Mouse (Mus musculus): Measurements from ENCODE around the gene Kiss1r.

Gene Kiss1r

GRCm38 (mm10) chr10:79969124-79969568, 52.4 kb downstream of the Kiss1r start:
- peak; percentile 67 for DNase-seq (ENCODE audit: low read depth, low spot score)

GRCm38 (mm10) chr10:79970415-79971182, 53.8 kb downstream of the Kiss1r start, which contains the start of gene Grin3b:
Gene Grin3b, plus strand, starts transcription at chr10:79970715.
- no peak for DNase-seq (ENCODE audit: low read depth, low spot score)

- no peak for DNase-seq (ENCODE audit: low read depth, low spot score)
These were observed 54.4 kb downstream of the Kiss1r start for GRCm38 (mm10) chr10:79971183-79971497.

Data from 3T3-L1 (cell line).